Mouse (Mus musculus): ENCODE results near the gene Sel1l. TPM values are rescaled to one million over a fixed set of nuclear protein-coding genes. Genes with fewer than 3 reads are reported as not detected.

The Sel1l gene
- total and polyA plus RNA-seq, 3 experiments = 19.5 to 64.9 (median 64.5) TPM

GRCm38 (mm10) chr12:91786355-91786754, 62.6 kb downstream of the Sel1l start:
- Histone ChIP-seq H3K9ac (ENCODE audit: low read depth, low read length) (no peak overlapping the region), H3K27ac (no peak overlapping the region; the same call in 1 of the 2 replicates)
- intact Hi-C loops (cut with DNase I) = loop anchor here (5.0 kb wide), 2 partner anchors 39 to 54 kb away; no protein-coding TSS in a partner anchor

GRCm38 (mm10) chr12:91781432-91781831, 67.5 kb downstream of the Sel1l start:
- 86% methylated on average over 5 of the region's 5 CpGs for WGBS
- TF ChIP-seq POLR2A (IDR thresholded peaks at IDR 0.05; ENCODE audit: insufficient read depth, low read depth, low read length) = no peak
- TF ChIP-seq EP300 (IDR thresholded peaks at IDR 0.05; ENCODE audit: insufficient read depth, low read depth, low read length) = no peak
- no peak for TF ChIP-seq CTCF (IDR thresholded peaks at IDR 0.05)
- Histone ChIP-seq H3K27me3 (ENCODE audit: control insufficient read depth, insufficient read depth, low read length) (peaks cover 5% of the 10 kb centered on the region), H3K27ac (no peak overlapping the region), H3K36me3 (ENCODE audit: control insufficient read depth, insufficient read depth, low read length) (no peaks in the 10 kb centered on the region), H3K9ac (ENCODE audit: low read depth, low read length) (no peak overlapping the region), H3K79me2 (replicated peaks; ENCODE audit: control insufficient read depth, insufficient read depth, low read length) (no peaks in the 10 kb centered on the region), H3K4me3 (no peak overlapping the region), H3K4me1 (ENCODE audit: control insufficient read depth, insufficient read depth, low read length) (no peaks in the 10 kb centered on the region; the same call in 1 of the 2 replicates)
- intact Hi-C loops (cut with DNase I) = no loop called here
- DNase-seq = no peak

More at GRCm38 (mm10) chr12:91786355-91786754, 62.6 kb downstream of the Sel1l start:
- 26% methylated on average over 10 of the region's 10 CpGs for WGBS
- Histone ChIP-seq H3K4me3 (no peak overlapping the region), H3K27me3 (ENCODE audit: control insufficient read depth, insufficient read depth, low read length) (no peaks in the 10 kb centered on the region), H3K79me2 (replicated peaks; ENCODE audit: control insufficient read depth, insufficient read depth, low read length) (no peaks in the 10 kb centered on the region), H3K4me1 (ENCODE audit: control insufficient read depth, insufficient read depth, low read length) (no peaks in the 10 kb centered on the region; the same call in 1 of the 2 replicates), H3K36me3 (ENCODE audit: control insufficient read depth, insufficient read depth, low read length) (no peaks in the 10 kb centered on the region)
- peak; percentile 83 to 88 for DNase-seq
- TF ChIP-seq CTCF (IDR thresholded peaks at IDR 0.05) (no peak), POLR2A (IDR thresholded peaks at IDR 0.05; ENCODE audit: insufficient read depth, low read depth, low read length) (no peak), EP300 (IDR thresholded peaks at IDR 0.05; ENCODE audit: insufficient read depth, low read depth, low read length) (no peak)

DNA sequence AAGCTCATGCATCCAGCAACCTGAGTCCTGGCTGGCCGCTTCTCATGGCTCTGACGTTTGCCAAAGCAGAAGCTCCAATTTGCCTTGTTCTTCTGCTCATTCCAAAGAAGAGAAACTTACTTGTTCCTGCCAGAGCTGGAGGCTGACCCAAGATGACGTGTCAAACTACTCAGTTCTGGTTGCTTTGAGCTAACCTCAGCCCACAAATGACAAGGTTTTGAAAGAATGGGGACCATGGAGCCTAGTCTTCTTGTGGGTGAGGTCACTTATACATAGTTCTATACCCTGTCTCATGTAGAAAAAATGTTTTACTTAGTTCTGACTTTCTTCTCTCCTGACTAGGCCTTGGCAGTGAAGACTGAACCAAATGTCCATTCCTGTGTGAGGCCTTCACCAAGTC, 68.4 kb downstream of the Sel1l start:
- Histone ChIP-seq H3K4me1 (ENCODE audit: control insufficient read depth, insufficient read depth, low read length) (no peaks in the 10 kb centered on the region), H3K27ac (no peak overlapping the region), H3K9ac (ENCODE audit: low read depth, low read length) (no peak overlapping the region), H3K36me3 (ENCODE audit: control insufficient read depth, insufficient read depth, low read length) (no peaks in the 10 kb centered on the region), H3K4me3 (no peak overlapping the region), H3K27me3 (ENCODE audit: control insufficient read depth, insufficient read depth, low read length) (peaks cover 5% of the 10 kb centered on the region), H3K79me2 (replicated peaks; ENCODE audit: control insufficient read depth, insufficient read depth, low read length) (no peaks in the 10 kb centered on the region)
- no peak for DNase-seq
- intact Hi-C loops (cut with DNase I) = no loop called here
- no peak for TF ChIP-seq POLR2A (IDR thresholded peaks at IDR 0.05; ENCODE audit: insufficient read depth, low read depth, low read length)
- no peak for TF ChIP-seq CTCF (IDR thresholded peaks at IDR 0.05)
- no peak for TF ChIP-seq EP300 (IDR thresholded peaks at IDR 0.05; ENCODE audit: insufficient read depth, low read depth, low read length)
- WGBS = 76% methylated on average over 3 of the region's 3 CpGs

DNA sequence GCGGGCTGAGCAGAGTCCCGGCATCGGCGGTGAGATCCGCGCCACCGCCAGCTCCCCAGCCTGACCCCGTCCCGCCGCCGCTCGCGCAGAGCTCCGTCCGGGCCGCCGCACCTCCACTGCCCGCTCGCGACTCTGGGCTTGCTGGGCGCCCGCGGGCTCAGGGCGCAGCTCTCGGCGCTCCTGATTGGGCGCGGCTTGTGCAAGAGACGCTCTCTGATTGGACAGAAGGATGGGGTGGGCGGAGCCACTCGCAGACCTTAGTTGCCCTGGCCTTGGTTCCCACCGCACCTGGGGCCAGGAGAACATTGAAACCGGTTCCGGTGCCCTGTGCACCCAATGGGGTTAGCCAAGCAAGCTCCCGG, 70.0 kb downstream of the Sel1l start:
- Histone ChIP-seq H3K79me2 (replicated peaks; ENCODE audit: control insufficient read depth, insufficient read depth, low read length) (no peaks in the 10 kb centered on the region), H3K36me3 (ENCODE audit: control insufficient read depth, insufficient read depth, low read length) (no peaks in the 10 kb centered on the region), H3K9ac (ENCODE audit: low read depth, low read length) (peak overlapping the region; percentile 77), H3K4me3 (peak overlapping the region; percentile 55), H3K4me1 (ENCODE audit: control insufficient read depth, insufficient read depth, low read length) (no peaks in the 10 kb centered on the region), H3K27me3 (ENCODE audit: control insufficient read depth, insufficient read depth, low read length) (peaks cover 5% of the 10 kb centered on the region), H3K27ac (peak overlapping the region; percentile 56)
- peak; percentile 83 to 86 for DNase-seq
- 0 out of 2 replicates have a peak, but pooled peaks have one; percentile 42 for TF ChIP-seq POLR2A (IDR thresholded peaks at IDR 0.05; ENCODE audit: insufficient read depth, low read depth, low read length)
- TF ChIP-seq EP300 (IDR thresholded peaks at IDR 0.05; ENCODE audit: insufficient read depth, low read depth, low read length) = no peak
- 2% methylated on average over 35 of the region's 35 CpGs for WGBS
- intact Hi-C loops (cut with DNase I) = no loop called here

DNA sequence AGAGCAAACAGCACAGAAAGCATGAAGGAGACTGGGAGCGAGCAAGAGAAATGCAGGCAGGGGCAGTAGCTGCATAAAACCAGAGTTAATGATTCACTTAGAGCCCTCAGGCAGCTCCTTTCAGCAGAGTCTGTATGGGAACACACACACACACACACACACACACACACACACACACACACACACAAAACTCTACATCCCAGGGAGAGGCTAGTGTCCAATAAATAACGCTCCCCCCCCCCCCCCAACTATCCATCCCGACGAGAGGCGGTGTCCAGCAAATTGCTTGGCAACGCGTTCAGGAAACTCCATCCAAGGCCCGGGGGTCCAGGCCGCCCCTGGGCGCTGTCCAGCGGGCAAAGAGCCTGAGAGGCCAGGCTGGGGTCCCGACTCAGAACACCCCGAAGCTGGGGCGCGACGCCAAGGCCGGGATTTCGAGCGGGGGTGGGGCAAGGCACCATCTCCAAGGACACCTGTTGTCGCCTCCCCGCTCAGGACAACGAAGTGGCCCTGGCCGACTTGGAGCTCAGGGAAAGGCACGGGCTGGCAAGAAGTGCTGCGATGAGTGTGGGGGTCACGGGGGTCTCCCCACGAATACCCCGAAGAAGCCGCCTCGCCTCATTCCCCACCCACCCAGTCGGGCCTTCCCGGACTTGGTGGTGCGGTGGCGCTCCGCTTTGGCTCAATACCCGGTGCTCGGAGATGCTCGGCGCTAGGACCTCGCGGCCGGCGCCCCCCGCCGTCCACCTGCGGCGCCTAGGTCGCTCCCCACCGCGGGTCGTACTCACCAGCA, 70.5 kb downstream of the Sel1l start:
- Histone ChIP-seq H3K79me2 (replicated peaks; ENCODE audit: control insufficient read depth, insufficient read depth, low read length) (no peaks in the 10 kb centered on the region), H3K4me3 (peak overlapping the region; percentile 55), H3K27ac (peak overlapping the region; percentile 56), H3K9ac (ENCODE audit: low read depth, low read length) (peak overlapping the region; percentile 77), H3K27me3 (ENCODE audit: control insufficient read depth, insufficient read depth, low read length) (peaks cover 5% of the 10 kb centered on the region), H3K4me1 (ENCODE audit: control insufficient read depth, insufficient read depth, low read length) (no peaks in the 10 kb centered on the region), H3K36me3 (ENCODE audit: control insufficient read depth, insufficient read depth, low read length) (no peaks in the 10 kb centered on the region)
- peak; percentile 56 to 66 for DNase-seq
- WGBS = 2% methylated on average over 49 of the region's 51 CpGs
- TF ChIP-seq EP300 (IDR thresholded peaks at IDR 0.05; ENCODE audit: insufficient read depth, low read depth, low read length) (no peak), POLR2A (IDR thresholded peaks at IDR 0.05; ENCODE audit: insufficient read depth, low read depth, low read length) (no peak), CTCF (IDR thresholded peaks at IDR 0.05) (no peak)
- intact Hi-C loops (cut with DNase I) = no loop called here

GRCm38 (mm10) chr12:91776342-91776741, 72.6 kb downstream of the Sel1l start:
- no peaks in the 10 kb centered on the region for H3K36me3 ChIP-seq (ENCODE audit: control insufficient read depth, insufficient read depth, low read length)
- no peaks in the 10 kb centered on the region for H3K4me1 ChIP-seq (ENCODE audit: control insufficient read depth, insufficient read depth, low read length)
- H3K27ac ChIP-seq = no peak overlapping the region
- no peak overlapping the region for H3K9ac ChIP-seq (ENCODE audit: low read depth, low read length)
- intact Hi-C loops (cut with DNase I) = no loop called here
- no peaks in the 10 kb centered on the region for H3K79me2 ChIP-seq (replicated peaks; ENCODE audit: control insufficient read depth, insufficient read depth, low read length)
- peaks cover 5% of the 10 kb centered on the region for H3K27me3 ChIP-seq (ENCODE audit: control insufficient read depth, insufficient read depth, low read length)
- no peak for DNase-seq
- TF ChIP-seq POLR2A (IDR thresholded peaks at IDR 0.05; ENCODE audit: insufficient read depth, low read depth, low read length) (no peak), CTCF (IDR thresholded peaks at IDR 0.05) (no peak), EP300 (IDR thresholded peaks at IDR 0.05; ENCODE audit: insufficient read depth, low read depth, low read length) (no peak)
- H3K4me3 ChIP-seq = no peak overlapping the region
- 35% methylated on average over 5 of the region's 5 CpGs for WGBS

Data from heart, adult 2 months (tissue).